Mouse (Mus musculus) CH12.LX (cell line): Measurements from ENCODE around the gene Zfhx3. TPM values are rescaled to one million over a fixed set of nuclear protein-coding genes. Genes with fewer than 3 reads are reported as not detected.

Experiments
- DNase-seq: peaks from one replicate; pipeline ENCODE4 v3.0.0-alpha.2; 2013; ENCODE audit errors: extremely low read depth
- H3K27ac ChIP-seq: 2 replicates; pipeline ENCODE4 v1.5.1; 2012; ENCODE audit warnings: low read depth, mild to moderate bottlenecking, control low read depth, moderate library complexity; ENCODE audit not compliant: insufficient read depth
- H3K27me3 ChIP-seq: replicated peaks from 2 replicates; pipeline ENCODE3; 2012; ENCODE audit warnings: inconsistent platforms
- H3K36me3 ChIP-seq, 2 experiments: replicated peaks in 1 of 2; 2 replicates each; pipeline versions ENCODE3 to v1.6.1; 2012; ENCODE audit warnings: inconsistent platforms in 1 of 2, low read length in 1 of 2, mild to moderate bottlenecking in 1 of 2, mixed read lengths in 1 of 2, moderate library complexity in 1 of 2; ENCODE audit not compliant: control insufficient read depth in 1 of 2, insufficient read depth in 1 of 2
- H3K4me1 ChIP-seq, 2 experiments: 2 replicates each; pipeline ENCODE4 v1.6.1; 2012; ENCODE audit warnings: inconsistent platforms in 1 of 2, moderate library complexity in 1 of 2; ENCODE audit not compliant: insufficient read depth in 2 of 2, control insufficient read depth in 1 of 2
- H3K4me2 ChIP-seq: 2 replicates; pipeline ENCODE4 v1.6.1; 2012; ENCODE audit warnings: low read depth, mild to moderate bottlenecking, control low read depth; ENCODE audit not compliant: poor library complexity, insufficient read depth, severe bottlenecking
- H3K4me3 ChIP-seq, 3 experiments: fragments of 150-350 bp in 1 of 3; sonication (generic) in 1 of 3; replicated peaks in 1 of 3; 2 replicates each; pipeline versions ENCODE3 to v1.5.1; 2011 to 2012; ENCODE audit warnings: low read depth in 2 of 3, low read length in 2 of 3, mild to moderate bottlenecking in 2 of 3, moderate library complexity in 2 of 3, control low read depth in 1 of 3, improper control_type of control experiment in 1 of 3, inconsistent platforms in 1 of 3, mixed read lengths in 1 of 3; ENCODE audit not compliant: poor library complexity in 1 of 3
- H3K79me2 ChIP-seq: replicated peaks from 2 replicates; pipeline ENCODE4 v1.6.1; 2012; ENCODE audit warnings: mild to moderate bottlenecking, moderate library complexity; ENCODE audit not compliant: control insufficient read depth, poor library complexity, insufficient read depth, severe bottlenecking; ENCODE audit errors: extremely low read depth
- H3K9ac ChIP-seq: 2 replicates; pipeline ENCODE4 v1.6.1; 2012; ENCODE audit warnings: low read depth, mild to moderate bottlenecking, control low read depth, moderate library complexity; ENCODE audit not compliant: insufficient read depth
- H3K9me3 ChIP-seq: replicated peaks from 2 replicates; pipeline ENCODE3; 2012; ENCODE audit warnings: low read length, inconsistent platforms, mixed read lengths
- BHLHE40 ChIP-seq: IDR thresholded peaks from 2 replicates; pipeline ENCODE4 v1.6.1; 2011; ENCODE audit warnings: mild to moderate bottlenecking, low read depth, low read length, improper control_type of control experiment
- CHD1 ChIP-seq: IDR thresholded peaks from 2 replicates; pipeline ENCODE4 v1.6.1; 2012; ENCODE audit warnings: low read depth, low read length, improper control_type of control experiment, inconsistent platforms
- CHD2 ChIP-seq: IDR thresholded peaks from 2 replicates; pipeline ENCODE4 v1.6.1; 2011; ENCODE audit warnings: low read length, improper control_type of control experiment
- ELF1 ChIP-seq: IDR thresholded peaks from 2 replicates; pipeline ENCODE4 v1.6.1; 2014; ENCODE audit warnings: low read depth, mild to moderate bottlenecking, inconsistent platforms, low read length, improper control_type of control experiment
- GABPA ChIP-seq: IDR thresholded peaks from 2 replicates; pipeline ENCODE4 v1.6.1; 2012; ENCODE audit warnings: low read depth, low read length, improper control_type of control experiment, inconsistent platforms; ENCODE audit not compliant: insufficient replicate concordance
- HCFC1 ChIP-seq: IDR thresholded peaks from 2 replicates; pipeline ENCODE4 v1.6.1; 2012; ENCODE audit warnings: low read depth, mild to moderate bottlenecking, inconsistent platforms, low read length, improper control_type of control experiment
- IRF4 ChIP-seq: IDR thresholded peaks from 2 replicates; pipeline ENCODE4 v1.6.1; 2014; ENCODE audit warnings: low read depth, mild to moderate bottlenecking, inconsistent platforms, low read length, improper control_type of control experiment
- JUN ChIP-seq: IDR thresholded peaks from 2 replicates; pipeline ENCODE4 v1.6.1; 2011; ENCODE audit warnings: low read depth, mild to moderate bottlenecking, low read length, improper control_type of control experiment, moderate library complexity; ENCODE audit not compliant: insufficient read depth
- MAX ChIP-seq: IDR thresholded peaks from 2 replicates; pipeline ENCODE4 v1.6.1; 2011; ENCODE audit warnings: low read length, improper control_type of control experiment
- MAZ ChIP-seq: IDR thresholded peaks from 2 replicates; pipeline ENCODE4 v1.6.1; 2012; ENCODE audit warnings: low read depth, mild to moderate bottlenecking, inconsistent platforms, low read length, improper control_type of control experiment, moderate library complexity
- MXI1 ChIP-seq: IDR thresholded peaks from 2 replicates; pipeline ENCODE4 v1.6.1; 2011; ENCODE audit warnings: mild to moderate bottlenecking, low read depth, low read length, improper control_type of control experiment
- PAX5 ChIP-seq: IDR thresholded peaks from 2 replicates; pipeline ENCODE4 v1.6.1; 2012; ENCODE audit warnings: low read length, inconsistent platforms, mixed read lengths
- POLR2A ChIP-seq: IDR thresholded peaks from 2 replicates; pipeline ENCODE4 v1.6.1; 2011; ENCODE audit warnings: low read depth, mild to moderate bottlenecking, improper control_type of control experiment, low read length
- POLR2AphosphoS2 ChIP-seq: IDR thresholded peaks from 2 replicates; pipeline ENCODE4 v1.6.1; 2011; ENCODE audit warnings: low read depth, low read length, improper control_type of control experiment
- RCOR1 ChIP-seq: conservative IDR thresholded peaks from 2 replicates; pipeline ENCODE4 v1.6.1; 2012; ENCODE audit warnings: low read depth, mild to moderate bottlenecking, inconsistent platforms, low read length, improper control_type of control experiment
- TBP ChIP-seq: conservative IDR thresholded peaks from 2 replicates; pipeline ENCODE4 v1.6.1; 2011; ENCODE audit warnings: low read depth, low read length, improper control_type of control experiment
- TCF12 ChIP-seq: IDR thresholded peaks from 2 replicates; pipeline ENCODE4 v1.6.1; 2014; ENCODE audit warnings: low read depth, mild to moderate bottlenecking, inconsistent platforms, low read length, improper control_type of control experiment
- UBTF ChIP-seq: IDR thresholded peaks from 2 replicates; pipeline ENCODE4 v1.6.1; 2012; ENCODE audit warnings: low read depth, mild to moderate bottlenecking, inconsistent platforms, low read length, improper control_type of control experiment, moderate library complexity
- USF1 ChIP-seq: IDR thresholded peaks from 2 replicates; pipeline ENCODE4 v1.6.1; 2014; ENCODE audit warnings: low read depth, mild to moderate bottlenecking, inconsistent platforms, low read length, improper control_type of control experiment
- USF2 ChIP-seq: conservative IDR thresholded peaks from 2 replicates; pipeline ENCODE4 v1.6.1; 2011; ENCODE audit warnings: low read depth, low read length, improper control_type of control experiment
- ZC3H11A ChIP-seq: IDR thresholded peaks from 2 replicates; pipeline ENCODE4 v1.6.1; 2012; ENCODE audit warnings: low read depth, mild to moderate bottlenecking, inconsistent platforms, low read length, improper control_type of control experiment
- ZKSCAN1 ChIP-seq: IDR thresholded peaks from 2 replicates; pipeline ENCODE4 v1.6.1; 2012; ENCODE audit warnings: low read depth, inconsistent platforms, low read length, improper control_type of control experiment, borderline replicate concordance
- ZMIZ1 ChIP-seq: IDR thresholded peaks from 2 replicates; pipeline ENCODE4 v1.6.1; 2012; ENCODE audit warnings: low read depth, mild to moderate bottlenecking, inconsistent platforms, low read length, improper control_type of control experiment
- ZNF384 ChIP-seq: IDR thresholded peaks from 2 replicates; pipeline ENCODE4 v1.6.1; 2012; ENCODE audit warnings: low read depth, low read length, improper control_type of control experiment, inconsistent platforms
- dilution Hi-C: fragments of 300-500 bp; cut with MboI; formaldehyde crosslinking; loops from 2 replicates; pipeline ENCODE4 v1.14.3; 2020; ENCODE audit warnings: low sequenced_read_pairs; ENCODE audit not compliant: extremely low pct_unique_long_range_greater_than_20kb, extremely low pct_ligation_motif_present
- in situ Hi-C: fragments of 300-500 bp; cut with MboI; formaldehyde crosslinking; loops from 3 replicates; pipeline ENCODE4 v1.14.3; 2019; ENCODE audit warnings: low sequenced_read_pairs, low pct_ligation_motif_present, low pct_unique_long_range_greater_than_20kb, mixed read lengths
- polyA plus RNA-seq: library from polyadenylated mRNA; unstranded; fragments of >175 nt; gene quantifications from 2 replicates; pipeline ENCODE4 v1.2.1, GENCODE M21; 2012; ENCODE audit warnings: low read depth; ENCODE audit not compliant: insufficient read length
- total RNA-seq, 2 experiments: library from RNA; depleted of rRNA; stranded (reverse); fragments of 300-350 nt in 1 of 2; fragments of >200 nt in 1 of 2; gene quantifications; 2 replicates each; pipeline ENCODE4 v1.2.3; 2012 to 2014

Gene Zfhx3
- total and polyA plus RNA-seq, 3 experiments, result 0.05 to 0.76 (median 0.68) TPM

DNA sequence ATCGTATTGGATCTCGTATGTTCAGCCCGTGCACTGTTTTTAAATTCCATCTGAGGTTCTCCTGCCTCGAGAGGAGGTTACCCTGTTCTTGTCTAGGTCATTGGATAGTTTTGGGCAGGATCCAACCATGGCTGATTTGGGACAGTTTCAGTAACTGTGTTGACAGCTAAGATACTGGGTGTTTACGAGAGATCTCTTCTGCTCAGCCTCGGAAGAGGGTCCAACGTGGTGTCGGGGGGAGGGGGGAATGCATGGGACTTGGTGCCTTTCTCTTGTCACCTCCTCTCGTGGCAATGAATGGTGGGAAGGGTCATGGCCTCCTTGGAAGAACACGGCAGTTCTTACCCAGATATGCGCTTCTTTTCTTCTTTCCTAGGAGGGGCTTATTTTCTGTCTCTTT lies 892.7 kb downstream of the Zfhx3 start:
- Histone ChIP-seq H3K4me1 (peaks cover 0 to 1% of the 10 kb centered on the region in 2 experiments; a peak in 1 of 4 replicates), H3K4me2 (no peak overlapping the region), H3K27ac (no peak overlapping the region), H3K9ac (no peak overlapping the region), H3K9me3 (no peaks in the 10 kb centered on the region), H3K4me3 (no peak overlapping the region), H3K27me3 (no peaks in the 10 kb centered on the region), H3K36me3 (no peaks in the 10 kb centered on the region), H3K79me2 (no peaks in the 10 kb centered on the region)
- no peak for TF ChIP-seq TBP
- no peak for TF ChIP-seq TCF12
- no peak for TF ChIP-seq MAX
- TF ChIP-seq ZNF384, result no peak
- no peak for TF ChIP-seq MAZ
- no peak for TF ChIP-seq USF1
- TF ChIP-seq POLR2AphosphoS2, result no peak
- no peak for TF ChIP-seq RCOR1
- no peak for TF ChIP-seq ZMIZ1
- no peak for TF ChIP-seq POLR2A
- no peak for TF ChIP-seq PAX5
- TF ChIP-seq BHLHE40, result no peak
- in situ Hi-C loops (no loop called here), dilution Hi-C loops (no loop called here)
- no peak for DNase-seq

DNA sequence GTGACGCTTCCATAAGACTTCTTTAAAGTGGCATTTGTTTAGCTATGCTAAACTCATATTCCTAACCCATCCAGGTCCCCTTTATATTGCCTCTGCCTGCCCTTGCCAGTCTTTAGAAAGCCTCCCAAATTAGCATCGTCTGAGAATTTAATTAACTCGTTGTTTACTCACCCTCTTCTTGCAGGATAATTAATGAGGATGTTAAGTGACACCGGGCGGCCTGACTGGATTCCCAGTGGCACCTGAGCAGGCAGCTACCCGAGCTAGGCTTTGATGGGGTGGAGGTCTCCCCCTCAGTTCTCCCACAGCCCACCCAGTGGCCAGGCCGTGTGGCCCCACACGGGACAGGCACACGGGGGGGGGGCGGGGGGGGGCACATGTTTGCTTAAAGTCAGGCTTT lies 895.3 kb downstream of the Zfhx3 start:
- DNase-seq, result no peak
- in situ Hi-C loops (no loop called here), dilution Hi-C loops (no loop called here)
- Histone ChIP-seq H3K27ac (no peak overlapping the region), H3K4me3 (no peak overlapping the region), H3K79me2 (no peaks in the 10 kb centered on the region), H3K36me3 (no peaks in the 10 kb centered on the region), H3K27me3 (no peaks in the 10 kb centered on the region), H3K9me3 (no peaks in the 10 kb centered on the region)
- TF ChIP-seq HCFC1 (no peak), UBTF (no peak), ZNF384 (no peak), USF2 (no peak), USF1 (no peak), MAZ (no peak), MXI1 (no peak), PAX5 (no peak), ZKSCAN1 (no peak), CHD1 (no peak), ZC3H11A (no peak), ELF1 (no peak), TBP (no peak), CHD2 (no peak), BHLHE40 (no peak), GABPA (no peak), ZMIZ1 (no peak), MAX (no peak), IRF4 (no peak), JUN (no peak)
- TF ChIP-seq, all 38 proteins: peak for 0
- H3K9ac ChIP-seq, result no peak overlapping the region
- no peaks in the 10 kb centered on the region for H3K4me1 ChIP-seq
- no peak overlapping the region for H3K4me2 ChIP-seq
